Mouse (Mus musculus) spleen, postnatal 36 days (tissue): ENCODE measurements at regions not wholly inside any gene's neighbourhood (a gene's known extent, or its start where the extent isn't known, plus 50 kb on each side); places are given as distances from the start of the nearest gene placed in this dataset.

Source experiments
- DNase-seq, 2 experiments: peaks; one replicate each; pipeline ENCODE4 v3.0.0; 2022; ENCODE audit warnings: low spot score in 2 of 2, mixed read lengths in 1 of 2

- no peak for DNase-seq
Measured at GRCm38 (mm10) chr2:138123331-138123730, 133.0 kb upstream of the Btbd3 start.

- no peak for DNase-seq
Measured at GRCm38 (mm10) chr2:138120868-138121267, 135.5 kb upstream of the Btbd3 start.

- DNase-seq: no peak
Measured at GRCm38 (mm10) chr2:138120131-138120530, 136.2 kb upstream of the Btbd3 start.

DNA sequence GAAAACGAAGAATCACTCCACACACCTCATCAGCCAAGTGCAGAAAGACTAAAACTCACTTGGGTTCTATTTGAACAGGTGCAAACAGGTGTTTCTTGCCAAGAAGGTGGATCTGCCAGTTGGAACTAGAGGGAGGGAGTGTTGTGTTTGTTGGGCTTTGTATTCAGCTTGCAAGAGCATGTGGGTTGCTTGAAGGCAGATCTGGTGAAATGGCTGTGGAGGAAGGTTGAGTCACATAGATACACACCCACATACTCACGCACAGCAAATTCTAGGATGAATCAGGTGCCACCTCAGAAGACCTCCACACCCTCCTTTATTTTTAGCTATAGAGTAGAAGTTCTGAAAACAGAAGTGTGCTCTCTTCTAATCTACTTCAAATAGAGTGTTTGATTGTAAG, 156.6 kb upstream of the Btbd3 start:
- DNase-seq: no peak

- no peak for DNase-seq
Measured at GRCm38 (mm10) chr2:138085390-138085789, 171.0 kb upstream of the Btbd3 start.

- DNase-seq: no peak
Measured at GRCm38 (mm10) chr2:138084564-138085283, 171.6 kb upstream of the Btbd3 start.

DNA sequence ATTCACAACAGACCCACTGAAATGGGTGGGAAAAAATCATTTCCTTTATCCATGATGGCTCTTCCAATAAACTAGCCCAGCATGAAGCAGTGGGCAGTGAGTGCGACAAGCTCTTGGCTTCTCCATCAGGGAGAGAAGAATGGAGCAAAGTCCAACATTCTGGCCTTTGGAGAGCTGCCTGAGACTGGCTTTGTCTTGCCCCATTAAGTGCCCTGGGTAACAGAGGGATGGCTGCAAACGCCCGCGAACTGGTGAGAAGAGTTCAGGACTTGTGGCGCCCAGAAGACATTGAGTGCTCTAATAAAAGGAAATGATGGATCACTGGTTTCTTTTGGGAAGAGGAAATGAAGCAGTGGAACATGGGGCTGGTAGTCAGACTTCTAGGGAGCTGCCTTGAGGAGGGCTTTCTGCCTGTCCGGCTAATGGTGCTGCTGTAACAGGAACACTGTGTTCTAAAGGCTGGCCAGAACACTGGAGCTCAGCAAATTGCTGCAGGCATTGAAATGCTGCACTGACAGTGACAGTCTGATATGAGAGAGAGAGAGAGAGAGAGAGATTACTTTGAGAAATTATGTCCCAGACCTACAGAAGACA, 182.2 kb upstream of the Btbd3 start:
- DNase-seq: no peak

- DNase-seq: no peak
Measured at GRCm38 (mm10) chr2:138072165-138072728, 184.1 kb upstream of the Btbd3 start.

- no peak for DNase-seq
Measured at GRCm38 (mm10) chr2:138053081-138053480, 203.3 kb upstream of the Btbd3 start.

DNA sequence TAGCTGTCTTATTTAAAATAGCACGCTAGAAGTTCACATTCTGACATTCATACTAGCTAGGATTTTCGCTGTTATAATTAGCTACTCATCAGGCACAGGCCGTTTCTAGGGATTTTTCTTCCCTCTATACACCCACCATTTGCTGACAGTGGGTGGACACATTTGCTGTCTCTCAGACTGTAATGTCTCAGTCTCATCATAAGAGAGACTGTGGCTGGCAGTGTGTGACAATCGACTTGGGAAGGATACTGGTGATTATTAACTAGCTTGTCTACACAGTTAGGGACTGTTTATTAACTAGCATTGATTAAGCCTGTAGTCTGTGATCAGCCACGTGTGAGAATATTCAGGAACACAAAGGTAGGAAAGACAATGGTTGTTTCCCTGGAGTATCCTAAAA, 208.0 kb upstream of the Btbd3 start:
- DNase-seq: no peak

DNA sequence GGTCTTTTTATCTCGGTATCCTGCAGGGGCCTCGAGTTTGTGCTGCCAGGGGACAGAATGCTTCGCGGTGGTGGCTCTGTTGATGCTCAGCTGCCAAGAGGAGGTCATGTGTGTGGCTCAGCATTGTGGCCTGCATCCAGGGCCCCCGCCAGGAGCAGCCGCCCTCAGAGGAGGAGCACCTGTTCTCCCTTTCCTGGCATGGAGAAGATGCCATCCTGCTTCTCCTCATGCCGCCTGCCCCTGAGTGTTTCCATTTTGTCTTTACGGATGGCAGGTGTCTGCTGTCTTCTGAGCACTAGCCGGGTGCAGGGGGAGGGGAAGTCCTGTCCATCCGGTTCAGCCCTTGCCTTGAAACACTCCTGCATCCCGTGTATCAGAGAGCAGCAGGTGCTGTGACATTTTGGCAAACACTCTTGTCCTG, 208.6 kb upstream of the Btbd3 start:
- DNase-seq: no peak

- DNase-seq: no peak
Measured at GRCm38 (mm10) chr2:138047361-138047760, 209.0 kb upstream of the Btbd3 start.

- DNase-seq: no peak
Measured at GRCm38 (mm10) chr2:138046918-138047317, 209.4 kb upstream of the Btbd3 start.

- DNase-seq: no peak
Measured at GRCm38 (mm10) chr2:138045933-138046642, 210.3 kb upstream of the Btbd3 start.

GRCm38 (mm10) chr2:138040706-138041105, 215.7 kb upstream of the Btbd3 start:
- DNase-seq: no peak

- no peak for DNase-seq
Measured at GRCm38 (mm10) chr2:138040302-138040701, 216.1 kb upstream of the Btbd3 start.

- DNase-seq: no peak
Measured at GRCm38 (mm10) chr2:138034123-138034736, 222.1 kb upstream of the Btbd3 start.

DNA sequence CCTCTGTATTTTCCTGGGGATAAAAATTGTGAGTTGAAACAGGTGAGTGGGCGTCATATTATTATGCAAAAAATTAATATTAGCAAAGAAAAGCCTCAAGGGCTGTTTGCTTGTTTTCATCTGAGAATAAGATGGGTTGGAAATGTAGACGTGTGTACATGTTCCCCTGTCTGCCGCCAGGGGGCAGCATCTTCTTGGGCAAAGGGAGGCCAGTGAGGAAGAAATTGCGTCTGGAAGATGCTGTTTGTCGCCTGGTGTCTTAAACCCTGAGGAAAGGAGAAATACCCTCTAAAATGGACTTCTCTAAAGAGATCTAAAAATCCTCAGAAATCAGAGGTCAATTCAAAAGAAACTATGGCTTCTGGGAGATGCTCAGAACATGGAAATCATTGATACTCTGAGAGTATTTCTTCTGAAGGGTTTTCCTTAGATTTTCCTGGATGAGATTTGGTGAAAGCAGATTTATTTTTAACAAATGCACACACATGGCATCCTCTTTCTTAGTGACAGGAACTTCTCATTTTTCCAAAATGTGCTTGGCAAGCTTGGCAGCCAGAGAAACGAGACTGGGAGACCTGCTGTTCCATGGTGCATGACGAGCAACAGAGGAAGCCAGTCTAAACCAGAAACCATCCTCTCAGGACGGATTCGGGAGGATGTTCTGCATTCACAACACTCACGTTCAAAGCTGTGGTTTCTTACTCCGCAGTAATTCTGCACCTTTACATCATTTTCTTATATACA, 222.8 kb upstream of the Btbd3 start:
- DNase-seq: peak in 1 of 2 experiments; percentile 22

DNA sequence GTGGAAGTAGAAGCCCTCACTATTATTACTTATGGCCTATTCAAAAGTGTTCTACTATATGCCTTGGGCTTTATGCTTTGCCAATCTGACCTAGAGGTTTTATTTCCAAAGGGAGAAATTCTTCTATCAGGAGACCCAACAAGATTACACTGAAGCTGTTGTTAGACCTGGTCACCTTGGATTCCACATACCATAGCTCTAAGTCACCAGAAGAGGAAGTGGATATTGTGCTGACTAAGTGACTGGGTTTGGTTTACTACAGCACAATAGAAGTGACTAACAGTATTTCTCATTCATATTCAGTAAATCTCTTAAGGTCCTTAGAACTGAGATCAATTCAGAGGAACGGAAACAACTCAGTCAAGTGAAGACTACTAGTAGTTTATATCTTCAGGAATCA, 229.0 kb upstream of the Btbd3 start:
- DNase-seq: no peak

DNA sequence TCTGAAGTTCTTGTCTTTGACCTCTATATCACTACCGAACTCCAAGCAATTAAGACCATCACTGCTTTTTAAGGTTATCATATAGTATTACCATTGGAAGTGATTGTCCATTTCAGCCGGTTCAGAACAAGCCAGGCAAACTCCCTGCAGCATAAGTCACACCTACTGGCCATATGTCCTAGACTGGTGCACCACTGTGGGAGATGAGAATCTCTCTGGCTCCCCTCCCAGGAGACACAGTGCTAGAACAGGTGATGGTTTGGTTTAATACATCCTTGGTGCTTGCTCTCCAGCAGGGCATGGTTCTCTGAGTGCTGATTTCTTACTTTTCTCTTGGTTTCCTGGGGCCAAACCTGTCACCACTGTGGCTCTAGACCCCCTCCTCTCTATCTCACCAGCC, 232.8 kb upstream of the Btbd3 start:
- no peak for DNase-seq

GRCm38 (mm10) chr2:137981766-137982165, 274.6 kb upstream of the Btbd3 start:
- no peak for DNase-seq
